Mouse (Mus musculus) frontal cortex, postnatal 25 days (tissue): ENCODE measurements at regions not wholly inside any gene's neighbourhood (a gene's known extent, or its start where the extent isn't known, plus 50 kb on each side); places are given as distances from the start of the nearest gene placed in this dataset.

Experiments
- DNase-seq, 2 experiments: peaks; one replicate each; pipeline ENCODE4 v3.0.0; 2022; ENCODE audit warnings: low spot score in 2 of 2

- DNase-seq, result no peak
These were observed 210.5 kb upstream of the Prok2 start for GRCm38 (mm10) chr6:99936716-99937115.

- DNase-seq, result no peak
These were observed 209.2 kb upstream of the Prok2 start for GRCm38 (mm10) chr6:99935373-99935772.

GRCm38 (mm10) chr6:99934394-99934793 is 208.2 kb upstream of the Prok2 start:
- DNase-seq, result no peak

GRCm38 (mm10) chr6:99933404-99933803 is 207.2 kb upstream of the Prok2 start:
- DNase-seq, result no peak

GRCm38 (mm10) chr6:99932923-99933322 is 206.7 kb upstream of the Prok2 start:
- no peak for DNase-seq

GRCm38 (mm10) chr6:99932405-99932804 is 206.2 kb upstream of the Prok2 start:
- no peak for DNase-seq

- DNase-seq, result no peak
These were observed 205.4 kb upstream of the Prok2 start for GRCm38 (mm10) chr6:99931588-99931987.

- DNase-seq, result no peak
These were observed 204.1 kb upstream of the Prok2 start for GRCm38 (mm10) chr6:99930316-99930715.

GRCm38 (mm10) chr6:99927933-99928555 is 201.9 kb upstream of the Prok2 start:
- no peak for DNase-seq

- no peak for DNase-seq
These were observed 198.0 kb upstream of the Prok2 start for GRCm38 (mm10) chr6:99924181-99924580.

- DNase-seq, result no peak
These were observed 195.8 kb upstream of the Prok2 start for GRCm38 (mm10) chr6:99921966-99922365.

- no peak for DNase-seq
These were observed 193.8 kb upstream of the Prok2 start for GRCm38 (mm10) chr6:99919816-99920562.

GRCm38 (mm10) chr6:99918351-99918750 is 192.2 kb upstream of the Prok2 start:
- no peak for DNase-seq

- DNase-seq, result no peak
These were observed 183.7 kb upstream of the Prok2 start for GRCm38 (mm10) chr6:99909921-99910320.

- DNase-seq, result no peak
These were observed 183.3 kb upstream of the Prok2 start for GRCm38 (mm10) chr6:99909459-99909858.

GRCm38 (mm10) chr6:99908066-99908465 is 181.9 kb upstream of the Prok2 start:
- no peak for DNase-seq

- DNase-seq, result no peak
These were observed 179.0 kb upstream of the Prok2 start for GRCm38 (mm10) chr6:99905194-99905593.

GRCm38 (mm10) chr6:99904607-99905006 is 178.4 kb upstream of the Prok2 start:
- DNase-seq, result no peak

- DNase-seq, result peak; percentile 49 to 50
These were observed 177.9 kb upstream of the Prok2 start for GRCm38 (mm10) chr6:99904044-99904443.

- no peak for DNase-seq
These were observed 175.4 kb upstream of the Prok2 start for GRCm38 (mm10) chr6:99901564-99901963.

GRCm38 (mm10) chr6:99901146-99901545 is 175.0 kb upstream of the Prok2 start:
- DNase-seq, result no peak

- DNase-seq, result no peak
These were observed 173.5 kb upstream of the Prok2 start for GRCm38 (mm10) chr6:99899704-99900103.

GRCm38 (mm10) chr6:99898077-99898476 is 171.9 kb upstream of the Prok2 start:
- DNase-seq, result no peak
